Mouse (Mus musculus): Measurements from ENCODE around the gene Map4k2. TPM values are rescaled to one million over a fixed set of nuclear protein-coding genes. Genes with fewer than 3 reads are reported as not detected.

The Map4k2 gene
- polyA plus RNA-seq, 1 experiment from 2014 or later, result 17.1 TPM

- peak; percentile 56 for ATAC-seq
- H3K4me3 ChIP-seq (replicated peaks), result no peak overlapping the region
- H3K36me3 ChIP-seq, result peaks cover 88% of the 10 kb centered on the region
- H3K27ac ChIP-seq, result no peak overlapping the region
- no peaks in the 10 kb centered on the region for H3K27me3 ChIP-seq
- no peak overlapping the region for H3K9ac ChIP-seq (replicated peaks)
- H3K4me2 ChIP-seq (replicated peaks), result no peak overlapping the region
- 91% methylated on average over 41 of the region's 42 CpGs for WGBS
- H3K4me1 ChIP-seq (replicated peaks), result peaks cover 13% of the 10 kb centered on the region
- H3K9me3 ChIP-seq, result no peaks in the 10 kb centered on the region
Measured at GRCm38 (mm10) chr19:6375423-6376254, 34.7 kb downstream of the Map4k2 start.

GRCm38 (mm10) chr19:6376255-6376564, 35.3 kb downstream of the Map4k2 start:
- peaks cover 13% of the 10 kb centered on the region for H3K4me1 ChIP-seq (replicated peaks)
- no peaks in the 10 kb centered on the region for H3K27me3 ChIP-seq
- no peak overlapping the region for H3K9ac ChIP-seq (replicated peaks)
- no peak overlapping the region; the same call in 1 of the 2 replicates for H3K27ac ChIP-seq
- ATAC-seq, result no peak
- peaks cover 86% of the 10 kb centered on the region for H3K36me3 ChIP-seq
- H3K4me2 ChIP-seq (replicated peaks), result no peak overlapping the region
- WGBS, result 69% methylated on average over 14 of the region's 14 CpGs
- no peaks in the 10 kb centered on the region for H3K9me3 ChIP-seq
- H3K4me3 ChIP-seq (replicated peaks), result no peak overlapping the region

GRCm38 (mm10) chr19:6376643-6377042, 35.7 kb downstream of the Map4k2 start:
- Histone ChIP-seq H3K4me3 (replicated peaks) (no peak overlapping the region), H3K27me3 (no peaks in the 10 kb centered on the region), H3K4me2 (replicated peaks) (no peak overlapping the region), H3K36me3 (peaks cover 82% of the 10 kb centered on the region), H3K4me1 (replicated peaks) (peaks cover 13% of the 10 kb centered on the region), H3K9me3 (no peaks in the 10 kb centered on the region), H3K27ac (no peak overlapping the region; the same call in 1 of the 2 replicates), H3K9ac (replicated peaks) (no peak overlapping the region)
- WGBS, result 76% methylated on average over 2 of the region's 2 CpGs
- no peak for ATAC-seq

- WGBS, result 52% methylated on average over 11 of the region's 11 CpGs
- Histone ChIP-seq H3K36me3 (peaks cover 73% of the 10 kb centered on the region), H3K4me2 (replicated peaks) (no peak overlapping the region), H3K4me1 (replicated peaks) (peaks cover 13% of the 10 kb centered on the region), H3K27ac (peak overlapping the region; percentile 26), H3K9me3 (no peaks in the 10 kb centered on the region), H3K27me3 (no peaks in the 10 kb centered on the region), H3K4me3 (replicated peaks) (no peak overlapping the region), H3K9ac (replicated peaks) (no peak overlapping the region)
- ATAC-seq, result no peak
Measured at GRCm38 (mm10) chr19:6377327-6378040, 36.5 kb downstream of the Map4k2 start.

GRCm38 (mm10) chr19:6380411-6381166, 39.7 kb downstream of the Map4k2 start:
- Histone ChIP-seq H3K4me2 (replicated peaks) (no peak overlapping the region), H3K9ac (replicated peaks) (no peak overlapping the region), H3K9me3 (no peaks in the 10 kb centered on the region), H3K4me1 (replicated peaks) (peaks cover 31% of the 10 kb centered on the region), H3K4me3 (replicated peaks) (no peak overlapping the region), H3K27me3 (no peaks in the 10 kb centered on the region), H3K36me3 (peaks cover 42% of the 10 kb centered on the region), H3K27ac (no peak overlapping the region)
- WGBS, result 94% methylated on average over 9 of the region's 9 CpGs
- no peak for ATAC-seq

- Histone ChIP-seq H3K4me1 (replicated peaks) (peaks cover 31% of the 10 kb centered on the region), H3K4me3 (replicated peaks) (no peak overlapping the region), H3K9me3 (no peaks in the 10 kb centered on the region), H3K36me3 (peaks cover 36% of the 10 kb centered on the region), H3K27ac (no peak overlapping the region), H3K27me3 (no peaks in the 10 kb centered on the region), H3K4me2 (replicated peaks) (no peak overlapping the region), H3K9ac (replicated peaks) (no peak overlapping the region)
- no peak for ATAC-seq
- WGBS, result over 99% methylated on average over 5 of the region's 5 CpGs
Measured at GRCm38 (mm10) chr19:6381238-6381637, 40.3 kb downstream of the Map4k2 start.

GRCm38 (mm10) chr19:6382323-6382924, 41.5 kb downstream of the Map4k2 start:
- H3K9me3 ChIP-seq, result no peaks in the 10 kb centered on the region
- H3K4me3 ChIP-seq (replicated peaks), result no peak overlapping the region
- H3K4me1 ChIP-seq (replicated peaks), result peaks cover 23% of the 10 kb centered on the region
- H3K27me3 ChIP-seq, result no peaks in the 10 kb centered on the region
- H3K4me2 ChIP-seq (replicated peaks), result no peak overlapping the region
- WGBS, result 85% methylated on average over 4 of the region's 4 CpGs
- ATAC-seq, result no peak
- H3K36me3 ChIP-seq, result peaks cover 24% of the 10 kb centered on the region
- H3K27ac ChIP-seq, result no peak overlapping the region
- no peak overlapping the region for H3K9ac ChIP-seq (replicated peaks)

- Histone ChIP-seq H3K9ac (replicated peaks) (0 out of 2 replicates have a peak overlapping the region, but pooled peaks have one; percentile 32), H3K4me1 (replicated peaks) (peaks cover 18% of the 10 kb centered on the region), H3K4me3 (replicated peaks) (no peak overlapping the region), H3K27ac (0 out of 2 replicates have a peak overlapping the region, but pooled peaks have one; percentile 9), H3K36me3 (peaks cover 14% of the 10 kb centered on the region; the same call in 1 of the 2 replicates), H3K27me3 (no peaks in the 10 kb centered on the region), H3K4me2 (replicated peaks) (no peak overlapping the region), H3K9me3 (no peaks in the 10 kb centered on the region)
- ATAC-seq, result 0 out of 2 replicates have a peak, but pooled peaks have one; percentile 4
- 40% methylated on average over 5 of the region's 5 CpGs for WGBS
Measured at GRCm38 (mm10) chr19:6383470-6383869, 42.5 kb downstream of the Map4k2 start.

GRCm38 (mm10) chr19:6384128-6384527, 43.2 kb downstream of the Map4k2 start, which contains the start of gene Pygm:
Pygm (plus strand) TSS chr19:6384399.
- Histone ChIP-seq H3K9ac (replicated peaks) (0 out of 2 replicates have a peak within 1 kb of the TSS, but pooled peaks have one; percentile 32), H3K27me3 (peaks cover 4% of the 10 kb centered on the region; the same call in 1 of the 2 replicates), H3K4me3 (replicated peaks) (no peak within 1 kb of the TSS), H3K27ac (0 out of 2 replicates have a peak within 1 kb of the TSS, but pooled peaks have one; percentile 9), H3K4me1 (replicated peaks) (peaks cover 18% of the 10 kb centered on the region), H3K36me3 (peaks cover 8% of the 10 kb centered on the region; the same call in 1 of the 2 replicates), H3K9me3 (no peaks in the 10 kb centered on the region), H3K4me2 (replicated peaks) (no peak within 1 kb of the TSS)
- WGBS, result 11% methylated on average over 7 of the region's 7 CpGs
- peak; percentile 25; the same call in 1 of the 2 replicates for ATAC-seq

- H3K4me3 ChIP-seq (replicated peaks), result no peak overlapping the region
- no peak for ATAC-seq
- peaks cover 25% of the 10 kb centered on the region for H3K4me1 ChIP-seq (replicated peaks)
- no peak overlapping the region for H3K9ac ChIP-seq (replicated peaks)
- H3K27me3 ChIP-seq, result peaks cover 4% of the 10 kb centered on the region; the same call in 1 of the 2 replicates
- no peaks in the 10 kb centered on the region for H3K9me3 ChIP-seq
- H3K36me3 ChIP-seq, result 0 out of 2 replicates have a peak, but pooled peaks cover 4% of the 10 kb centered on the region
- H3K4me2 ChIP-seq (replicated peaks), result no peak overlapping the region
- WGBS, result 88% methylated on average over 11 of the region's 11 CpGs
- no peak overlapping the region for H3K27ac ChIP-seq
Measured at GRCm38 (mm10) chr19:6384954-6385353, 44.0 kb downstream of the Map4k2 start.

GRCm38 (mm10) chr19:6385419-6385818, 44.5 kb downstream of the Map4k2 start:
- Histone ChIP-seq H3K27me3 (peaks cover 4% of the 10 kb centered on the region; the same call in 1 of the 2 replicates), H3K9ac (replicated peaks) (no peak overlapping the region), H3K27ac (no peak overlapping the region), H3K36me3 (0 out of 2 replicates have a peak, but pooled peaks cover 4% of the 10 kb centered on the region), H3K4me2 (replicated peaks) (no peak overlapping the region), H3K4me1 (replicated peaks) (peaks cover 25% of the 10 kb centered on the region), H3K4me3 (replicated peaks) (no peak overlapping the region), H3K9me3 (no peaks in the 10 kb centered on the region)
- whole genome bisulfite sequencing, result 78% methylated on average over 5 of the region's 5 CpGs
- ATAC-seq, result no peak
